ENCODE assay signal across 33 mouse cellular contexts in the genomic region with DNA sequence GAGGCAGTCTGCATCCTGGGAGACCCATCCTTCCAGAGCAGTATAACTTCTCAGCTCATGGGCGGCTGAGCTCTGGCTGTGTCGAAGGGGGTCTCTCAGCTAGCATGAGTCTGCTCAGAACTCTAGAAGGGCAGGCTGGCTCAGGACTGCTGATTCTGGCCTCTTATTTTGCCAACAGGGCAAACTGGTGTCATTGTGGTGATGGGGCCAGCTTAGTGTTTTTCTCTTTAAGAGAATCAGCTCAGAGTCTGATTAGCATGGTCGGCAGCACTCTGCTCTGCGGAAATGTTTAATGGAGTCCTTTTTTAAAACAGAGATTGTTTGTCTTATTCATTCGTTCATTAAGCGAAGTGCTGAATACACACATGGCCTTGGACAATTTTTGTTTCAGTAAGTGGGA.
A peak's percentile ranks its signal among the peaks of the same experiment; 100 is the strongest.
DNase-seq lines count a peak whose midpoint lies in the region; ATAC-seq lines count a peak whose summit lies in the region.
"Had no signal": no experiment of that assay in that cellular context is flagged by ENCODE, and none has a peak within 500 bp of the region (broad histone marks: within the 10 kb centered on the region; RNA-seq: fewer than 3 reads in every experiment).

No protein-coding gene starts in this region.

- H3K36me3 ChIP-seq in hindbrain, embryonic 16.5 days (ENCODE audit: control insufficient read depth, insufficient read depth, low read length) = no peaks in the 10 kb centered on the region
- H3K36me3 ChIP-seq in hindbrain, embryonic 11.5 days (ENCODE audit: control insufficient read depth, insufficient read depth, low read length) = no peaks in the 10 kb centered on the region
- H3K36me3 ChIP-seq: heart, embryonic 10.5 days; heart, embryonic 15.5 days; hindbrain, embryonic 12.5 days; kidney, embryonic 15.5 days; limb, embryonic 13.5 days; lung, embryonic 15.5 days; midbrain, embryonic 13.5 days; neural tube, embryonic 15.5 days had no signal

- intact Hi-C loops in left cerebral cortex, postnatal 36 days (cut with DNase I) = no loop called here

- H3K4me1 ChIP-seq in hindbrain, embryonic 16.5 days (ENCODE audit: control insufficient read depth, insufficient read depth, low read depth, low read length) = peaks cover 3% of the 10 kb centered on the region; the same call in 1 of the 2 replicates
- no peaks in the 10 kb centered on the region for H3K4me1 ChIP-seq in hindbrain, embryonic 11.5 days (replicated peaks; ENCODE audit: control insufficient read depth, insufficient read depth, low read length)
- H3K4me1 ChIP-seq: heart, embryonic 10.5 days; heart, embryonic 15.5 days; kidney, embryonic 15.5 days; limb, embryonic 13.5 days; lung, embryonic 15.5 days had no signal

- H3K27me3 ChIP-seq in hindbrain, embryonic 16.5 days (replicated peaks; ENCODE audit: control insufficient read depth, insufficient read depth, low read length) = no peaks in the 10 kb centered on the region
- no peaks in the 10 kb centered on the region for H3K27me3 ChIP-seq in hindbrain, embryonic 11.5 days (ENCODE audit: control insufficient read depth, insufficient read depth, low read length)
- H3K27me3 ChIP-seq: forebrain, embryonic 13.5 days; heart, embryonic 15.5 days; hindbrain, embryonic 12.5 days; kidney, embryonic 15.5 days; limb, embryonic 13.5 days; lung, embryonic 15.5 days; neural tube, embryonic 15.5 days had no signal

- WGBS in hindbrain, embryonic 16.5 days = 77% methylated on average over 6 of the region's 6 CpGs
- 93% methylated on average over 6 of the region's 6 CpGs for WGBS in hindbrain, embryonic 11.5 days

- no peak overlapping the region for H3K4me2 ChIP-seq in hindbrain, embryonic 16.5 days (ENCODE audit: low read length)
- no peak overlapping the region for H3K4me2 ChIP-seq in hindbrain, embryonic 11.5 days (replicated peaks; ENCODE audit: low read depth, low read length)
- H3K4me2 ChIP-seq: forebrain, embryonic 13.5 days; heart, embryonic 15.5 days; hindbrain, embryonic 12.5 days; kidney, embryonic 15.5 days; limb, embryonic 13.5 days; liver, embryonic 11.5 days; lung, embryonic 15.5 days; midbrain, embryonic 13.5 days; neural tube, embryonic 15.5 days had no signal

- H3K9ac ChIP-seq in hindbrain, embryonic 16.5 days (ENCODE audit: low read depth, low read length) = no peak overlapping the region
- no peak overlapping the region for H3K9ac ChIP-seq in hindbrain, embryonic 11.5 days (ENCODE audit: low read depth, low read length)
- H3K9ac ChIP-seq: forebrain, embryonic 13.5 days; heart, embryonic 15.5 days; hindbrain, embryonic 12.5 days; kidney, embryonic 15.5 days; limb, embryonic 13.5 days; lung, embryonic 15.5 days; midbrain, embryonic 13.5 days; neural tube, embryonic 15.5 days had no signal

- no peak for DNase-seq in hindbrain, embryonic 11.5 days (ENCODE audit: low spot score)
- peak; percentile 19 to 25 for DNase-seq in left cerebral cortex, adult 9 months (ENCODE audit: low spot score in 2 of 2)
- no peak for DNase-seq in left cerebral cortex, postnatal 36 days (ENCODE audit: low spot score in 2 of 2)
- DNase-seq in right cerebral cortex, postnatal 10 days (ENCODE audit: low spot score in 2 of 2) = peak; percentile 52 to 67
- no peak for DNase-seq in right cerebral cortex, postnatal 25 days
- no peak for DNase-seq in lung, postnatal 14 days
- DNase-seq: adrenal gland, adult 2 months; adrenal gland, postnatal 36 days; B cell, adult 2 months; cerebellum, postnatal 10 days; gastrocnemius, postnatal 25 days; heart, adult 11 months; kidney, adult 18-20 months; kidney, postnatal 25 days; lung, postnatal 36 days; right cerebral cortex, postnatal 4 days; thymus, adult 18-20 months; thymus, postnatal 25 days had no signal

- no peak overlapping the region for H3K27ac ChIP-seq in hindbrain, embryonic 16.5 days (ENCODE audit: low read depth, low read length)
- H3K27ac ChIP-seq in hindbrain, embryonic 11.5 days (ENCODE audit: low read depth, low read length) = no peak overlapping the region
- H3K27ac ChIP-seq: forebrain, embryonic 13.5 days; heart, embryonic 10.5 days; heart, embryonic 15.5 days; hindbrain, embryonic 12.5 days; kidney, embryonic 15.5 days; limb, embryonic 13.5 days; lung, embryonic 15.5 days; midbrain, embryonic 13.5 days; neural tube, embryonic 15.5 days; stomach, postnatal 0 days had no signal

- ATAC-seq in hindbrain, embryonic 16.5 days = peak; percentile 52
- ATAC-seq in hindbrain, embryonic 11.5 days (ENCODE audit: low FRiP score) = no peak
- ATAC-seq: activated CD4-positive, CD25-positive, alpha-beta regulatory T cell, adult 4 months; forebrain, embryonic 13.5 days; inflammation-experienced regulatory T-cells, adult 6 months; midbrain, embryonic 13.5 days had no signal

- H3K9me3 ChIP-seq in hindbrain, embryonic 16.5 days (ENCODE audit: control insufficient read depth, low read length) = no peaks in the 10 kb centered on the region
- no peaks in the 10 kb centered on the region for H3K9me3 ChIP-seq in hindbrain, embryonic 11.5 days (ENCODE audit: control insufficient read depth, low read length)
- H3K9me3 ChIP-seq: forebrain, embryonic 13.5 days; heart, embryonic 15.5 days; hindbrain, embryonic 12.5 days; kidney, embryonic 15.5 days; limb, embryonic 13.5 days; lung, embryonic 15.5 days; neural tube, embryonic 15.5 days had no signal

- H3K4me3 ChIP-seq in hindbrain, embryonic 16.5 days (ENCODE audit: low read length) = no peak overlapping the region
- H3K4me3 ChIP-seq in hindbrain, embryonic 11.5 days (ENCODE audit: low read depth, low read length) = no peak overlapping the region
- H3K4me3 ChIP-seq: erythroblast, embryonic 14.5 days; forebrain, embryonic 13.5 days; heart, embryonic 10.5 days; heart, embryonic 15.5 days; hindbrain, embryonic 12.5 days; kidney, embryonic 15.5 days; limb, embryonic 13.5 days; lung, embryonic 15.5 days; midbrain, embryonic 13.5 days; neural tube, embryonic 15.5 days had no signal

Comparison
In these comparisons a context has a peak if more than half of its experiments do, and no peak if none do; other contexts are left out.
1. DNase-seq: peak in left cerebral cortex, adult 9 months (2 of 2) and right cerebral cortex, postnatal 10 days (2 of 2); none in hindbrain, embryonic 11.5 days (single experiment), left cerebral cortex, postnatal 36 days (0 of 2), right cerebral cortex, postnatal 25 days (single experiment) and lung, postnatal 14 days (single experiment).